Mouse (Mus musculus): Measurements from ENCODE around the gene Tbce. TPM values are rescaled to one million over a fixed set of nuclear protein-coding genes. Genes with fewer than 3 reads are reported as not detected.

Tbce gene
- polyA plus RNA-seq, 1 experiment: 14.4 TPM

DNA sequence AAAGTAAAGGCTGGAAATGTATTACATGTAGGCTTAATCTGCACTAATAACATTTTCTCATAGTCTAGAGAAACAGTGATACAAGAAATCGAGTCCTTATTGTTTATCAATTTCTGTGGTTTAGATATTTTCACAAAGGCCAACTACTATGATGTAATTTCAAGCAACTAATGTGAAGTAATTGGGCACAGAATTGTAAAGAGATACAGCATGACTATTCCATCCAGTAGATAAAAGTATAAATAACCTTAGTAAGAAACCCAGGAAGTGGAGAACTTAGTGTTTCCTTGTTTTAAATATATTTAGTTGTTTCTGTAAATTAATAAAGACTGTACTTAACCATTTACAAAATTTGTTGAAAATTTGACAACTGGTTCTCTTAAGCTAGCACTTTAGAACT, 69.6 kb downstream of the Tbce start:
- no peaks in the 10 kb centered on the region for H3K36me3 ChIP-seq (ENCODE audit: control insufficient read depth, insufficient read depth, low read length)
- no peak overlapping the region for H3K4me3 ChIP-seq (ENCODE audit: control insufficient read depth, low read depth, low read length)
- TF ChIP-seq CTCF (IDR thresholded peaks at IDR 0.05; ENCODE audit: control insufficient read depth, insufficient read depth, insufficient replicate concordance, low read depth, low read length) (no peak), POLR2A (IDR thresholded peaks at IDR 0.05; ENCODE audit: control insufficient read depth, low read depth, low read length) (no peak)
- H3K4me1 ChIP-seq (ENCODE audit: control insufficient read depth, insufficient read depth, low read length): peaks cover 3% of the 10 kb centered on the region
- H3K27ac ChIP-seq (ENCODE audit: control insufficient read depth, insufficient read depth, low read depth, low read length): no peak overlapping the region
- H3K27me3 ChIP-seq (ENCODE audit: control insufficient read depth, insufficient read depth, low read length): no peaks in the 10 kb centered on the region

DNA sequence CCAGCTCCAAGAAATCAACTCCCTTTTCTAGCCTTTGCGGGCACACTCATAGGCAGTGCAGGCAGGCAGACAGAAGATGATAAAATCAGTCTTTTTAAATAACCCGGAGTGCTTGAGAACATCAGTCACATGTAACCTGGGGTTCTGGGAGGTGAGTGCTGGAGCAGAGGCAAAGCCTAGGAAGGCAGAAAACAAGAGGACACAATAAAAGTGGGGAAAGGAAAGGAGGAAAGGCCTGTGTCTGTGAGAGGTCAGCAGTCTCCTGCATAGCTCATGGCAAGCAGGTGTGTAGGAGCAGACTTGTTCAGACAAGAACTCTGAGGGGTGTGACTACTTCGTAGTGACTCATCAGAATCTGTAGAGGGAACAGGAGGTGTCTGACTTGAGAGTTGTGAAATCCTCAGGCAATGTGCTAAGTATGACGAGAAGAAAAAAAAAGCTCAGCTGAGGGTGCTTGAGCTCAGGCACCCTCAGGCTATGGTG, 70.8 kb downstream of the Tbce start:
- Histone ChIP-seq H3K4me3 (ENCODE audit: control insufficient read depth, low read depth, low read length) (no peak overlapping the region), H3K36me3 (ENCODE audit: control insufficient read depth, insufficient read depth, low read length) (no peaks in the 10 kb centered on the region), H3K4me1 (ENCODE audit: control insufficient read depth, insufficient read depth, low read length) (peaks cover 7% of the 10 kb centered on the region), H3K27me3 (ENCODE audit: control insufficient read depth, insufficient read depth, low read length) (no peaks in the 10 kb centered on the region), H3K27ac (ENCODE audit: control insufficient read depth, insufficient read depth, low read depth, low read length) (no peak overlapping the region)
- TF ChIP-seq CTCF (IDR thresholded peaks at IDR 0.05; ENCODE audit: control insufficient read depth, insufficient read depth, insufficient replicate concordance, low read depth, low read length): no peak
- no peak for TF ChIP-seq POLR2A (IDR thresholded peaks at IDR 0.05; ENCODE audit: control insufficient read depth, low read depth, low read length)

GRCm38 (mm10) chr13:13966172-13966571, 73.3 kb downstream of the Tbce start:
- no peaks in the 10 kb centered on the region for H3K27me3 ChIP-seq (ENCODE audit: control insufficient read depth, insufficient read depth, low read length)
- no peak overlapping the region for H3K27ac ChIP-seq (ENCODE audit: control insufficient read depth, insufficient read depth, low read depth, low read length)
- TF ChIP-seq CTCF (IDR thresholded peaks at IDR 0.05; ENCODE audit: control insufficient read depth, insufficient read depth, insufficient replicate concordance, low read depth, low read length) (no peak), POLR2A (IDR thresholded peaks at IDR 0.05; ENCODE audit: control insufficient read depth, low read depth, low read length) (no peak)
- H3K36me3 ChIP-seq (ENCODE audit: control insufficient read depth, insufficient read depth, low read length): no peaks in the 10 kb centered on the region
- no peak overlapping the region for H3K4me3 ChIP-seq (ENCODE audit: control insufficient read depth, low read depth, low read length)
- H3K4me1 ChIP-seq (ENCODE audit: control insufficient read depth, insufficient read depth, low read length): peaks cover 7% of the 10 kb centered on the region

DNA sequence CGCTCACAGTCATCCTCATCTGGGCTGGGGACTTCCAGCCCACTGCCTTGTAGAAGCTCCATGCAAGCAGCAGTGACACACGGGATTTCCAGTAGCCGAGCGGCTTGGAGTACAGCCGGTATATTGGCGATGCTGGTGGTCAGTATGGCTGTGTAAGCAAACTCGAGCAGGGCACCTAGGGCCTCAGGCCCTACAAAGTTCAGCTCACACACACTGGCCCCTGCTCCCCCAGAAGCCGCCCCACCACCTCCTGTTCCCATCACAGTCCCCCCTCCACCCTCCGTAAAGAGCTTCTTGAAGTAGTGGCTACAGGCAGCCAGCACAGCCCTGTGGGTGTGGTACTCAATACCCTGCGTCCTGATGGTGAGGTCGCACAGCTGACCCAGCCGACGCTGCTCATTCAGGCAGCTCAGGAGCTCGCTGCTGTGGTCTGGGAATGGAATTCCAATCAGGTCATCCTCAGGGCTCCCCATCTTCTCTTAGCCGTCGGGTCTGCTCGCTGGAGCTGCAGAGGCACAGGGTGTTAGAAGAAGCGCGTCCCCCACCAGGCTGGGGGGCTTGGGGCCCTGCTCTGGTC, 74.0 kb downstream of the Tbce start:
- H3K36me3 ChIP-seq (ENCODE audit: control insufficient read depth, insufficient read depth, low read length): no peaks in the 10 kb centered on the region
- H3K4me3 ChIP-seq (ENCODE audit: control insufficient read depth, low read depth, low read length): peak overlapping the region; percentile 41
- H3K27me3 ChIP-seq (ENCODE audit: control insufficient read depth, insufficient read depth, low read length): no peaks in the 10 kb centered on the region
- H3K4me1 ChIP-seq (ENCODE audit: control insufficient read depth, insufficient read depth, low read length): peaks cover 7% of the 10 kb centered on the region
- H3K27ac ChIP-seq (ENCODE audit: control insufficient read depth, insufficient read depth, low read depth, low read length): no peak overlapping the region
- no peak for TF ChIP-seq POLR2A (IDR thresholded peaks at IDR 0.05; ENCODE audit: control insufficient read depth, low read depth, low read length)
- TF ChIP-seq CTCF (IDR thresholded peaks at IDR 0.05; ENCODE audit: control insufficient read depth, insufficient read depth, insufficient replicate concordance, low read depth, low read length): no peak

GRCm38 (mm10) chr13:13961046-13961445, 78.4 kb downstream of the Tbce start:
- H3K4me3 ChIP-seq (ENCODE audit: control insufficient read depth, low read depth, low read length): no peak overlapping the region
- H3K4me1 ChIP-seq (ENCODE audit: control insufficient read depth, insufficient read depth, low read length): peaks cover 7% of the 10 kb centered on the region
- TF ChIP-seq POLR2A (IDR thresholded peaks at IDR 0.05; ENCODE audit: control insufficient read depth, low read depth, low read length) (no peak), CTCF (IDR thresholded peaks at IDR 0.05; ENCODE audit: control insufficient read depth, insufficient read depth, insufficient replicate concordance, low read depth, low read length) (no peak)
- no peaks in the 10 kb centered on the region for H3K36me3 ChIP-seq (ENCODE audit: control insufficient read depth, insufficient read depth, low read length)
- no peak overlapping the region for H3K27ac ChIP-seq (ENCODE audit: control insufficient read depth, insufficient read depth, low read depth, low read length)
- no peaks in the 10 kb centered on the region for H3K27me3 ChIP-seq (ENCODE audit: control insufficient read depth, insufficient read depth, low read length)

- Histone ChIP-seq H3K4me1 (ENCODE audit: control insufficient read depth, insufficient read depth, low read length) (peaks cover 6% of the 10 kb centered on the region), H3K36me3 (ENCODE audit: control insufficient read depth, insufficient read depth, low read length) (no peaks in the 10 kb centered on the region), H3K27ac (ENCODE audit: control insufficient read depth, insufficient read depth, low read depth, low read length) (no peak overlapping the region), H3K27me3 (ENCODE audit: control insufficient read depth, insufficient read depth, low read length) (no peaks in the 10 kb centered on the region), H3K4me3 (ENCODE audit: control insufficient read depth, low read depth, low read length) (no peak overlapping the region)
- TF ChIP-seq CTCF (IDR thresholded peaks at IDR 0.05; ENCODE audit: control insufficient read depth, insufficient read depth, insufficient replicate concordance, low read depth, low read length) (no peak), POLR2A (IDR thresholded peaks at IDR 0.05; ENCODE audit: control insufficient read depth, low read depth, low read length) (no peak)
These were observed 79.2 kb downstream of the Tbce start for GRCm38 (mm10) chr13:13960211-13960610.

DNA sequence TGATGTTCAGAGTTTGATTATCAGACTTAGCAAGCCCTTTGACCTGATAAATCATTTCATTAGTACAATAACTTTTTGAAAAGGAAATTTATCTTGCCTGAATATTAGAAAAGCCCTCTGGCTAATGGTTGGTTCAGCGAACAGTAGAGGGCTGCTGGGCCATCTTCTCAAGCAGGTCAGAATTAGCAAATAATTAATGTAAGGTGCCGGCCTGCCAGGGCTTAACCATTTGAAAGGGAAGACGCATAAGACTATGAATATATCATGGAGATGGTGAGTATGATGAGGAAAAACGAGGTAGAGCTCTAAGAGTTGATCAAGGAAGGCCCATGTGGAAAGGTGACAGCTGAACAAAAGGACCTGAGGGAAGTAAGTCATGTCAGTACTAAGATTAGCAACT, 82.8 kb downstream of the Tbce start:
- no peak for TF ChIP-seq POLR2A (IDR thresholded peaks at IDR 0.05; ENCODE audit: control insufficient read depth, low read depth, low read length)
- no peak for TF ChIP-seq CTCF (IDR thresholded peaks at IDR 0.05; ENCODE audit: control insufficient read depth, insufficient read depth, insufficient replicate concordance, low read depth, low read length)
- Histone ChIP-seq H3K27me3 (ENCODE audit: control insufficient read depth, insufficient read depth, low read length) (no peaks in the 10 kb centered on the region), H3K36me3 (ENCODE audit: control insufficient read depth, insufficient read depth, low read length) (no peaks in the 10 kb centered on the region), H3K4me1 (ENCODE audit: control insufficient read depth, insufficient read depth, low read length) (no peaks in the 10 kb centered on the region), H3K27ac (ENCODE audit: control insufficient read depth, insufficient read depth, low read depth, low read length) (no peak overlapping the region), H3K4me3 (ENCODE audit: control insufficient read depth, low read depth, low read length) (no peak overlapping the region)

Data from testis, adult 2 months (tissue).